Mouse (Mus musculus): ENCODE data around the gene Paxip1. TPM values are rescaled to one million over a fixed set of nuclear protein-coding genes. Genes with fewer than 3 reads are reported as not detected.

Gene Paxip1
- polyA plus RNA-seq, 1 experiment from 2014 or later, result 8.0 TPM

DNA sequence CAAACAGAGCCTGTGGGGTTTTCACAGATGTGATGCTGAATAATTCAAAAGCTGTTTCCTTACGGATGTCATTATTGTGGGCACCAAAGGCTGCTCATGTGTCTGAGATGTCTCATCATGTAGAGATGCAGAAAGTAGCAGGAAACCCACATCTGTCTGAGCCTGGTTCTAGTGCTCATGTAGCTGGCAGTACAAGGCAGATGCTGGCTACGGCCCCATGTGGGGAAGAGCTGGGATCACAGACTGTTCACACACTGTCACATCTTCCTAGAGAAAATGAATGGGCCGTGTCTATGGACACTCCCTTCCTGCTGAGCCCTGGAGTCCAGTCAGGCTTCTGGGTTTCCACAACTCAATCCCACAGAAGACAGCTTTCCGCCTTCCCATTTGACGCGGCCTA lies 89.0 kb downstream of the Paxip1 start:
- Histone ChIP-seq H3K4me3 (ENCODE audit: low read depth, low read length) (no peak overlapping the region), H3K9me3 (ENCODE audit: control insufficient read depth) (no peaks in the 10 kb centered on the region), H3K27me3 (replicated peaks; ENCODE audit: control insufficient read depth, insufficient read depth, low read length) (no peaks in the 10 kb centered on the region), H3K4me2 (replicated peaks; ENCODE audit: low read depth) (no peak overlapping the region), H3K27ac (ENCODE audit: low read depth, low read length) (no peak overlapping the region), H3K36me3 (ENCODE audit: control insufficient read depth, insufficient read depth) (no peaks in the 10 kb centered on the region), H3K9ac (ENCODE audit: low read depth, low read length) (no peak overlapping the region), H3K4me1 (replicated peaks; ENCODE audit: control insufficient read depth, insufficient read depth, low read length) (no peaks in the 10 kb centered on the region)
- TF ChIP-seq CTCF (IDR thresholded peaks at IDR 0.05; ENCODE audit: low read depth), result no peak
- WGBS, result 81% methylated on average over 6 of the region's 6 CpGs
- ATAC-seq, result no peak

Other genes starting within 250 kb of the Paxip1 start
- gene Htr5a, start 50.5 kb upstream of the Paxip1 start, polyA plus RNA-seq (2015; fragmentation: Nextera tagmentation; extraction: Ambion mirVana), result not detected in 2 replicates

Measured in intestine, postnatal 0 days (tissue).